Mouse (Mus musculus) forelimb bud, embryonic 11.5 days (tissue): Measurements from ENCODE around the gene Micu1.

Source experiments
- DNase-seq: peaks from one replicate; pipeline ENCODE4 v3.0.0-alpha.2; 2012; ENCODE audit warnings: low read depth, low spot score

The Micu1 gene

GRCm38 (mm10) chr10:59721555-59721954 is 19.3 kb downstream of the Micu1 start:
- no peak for DNase-seq

GRCm38 (mm10) chr10:59724634-59725033 is 22.4 kb downstream of the Micu1 start:
- DNase-seq = no peak

GRCm38 (mm10) chr10:59727251-59727650 is 25.0 kb downstream of the Micu1 start:
- DNase-seq = no peak

GRCm38 (mm10) chr10:59729261-59729660 is 27.0 kb downstream of the Micu1 start:
- DNase-seq = no peak

GRCm38 (mm10) chr10:59729842-59730241 is 27.6 kb downstream of the Micu1 start:
- DNase-seq = no peak

- no peak for DNase-seq
Observed at GRCm38 (mm10) chr10:59736027-59736598, 33.8 kb downstream of the Micu1 start.

- DNase-seq = no peak
Observed at GRCm38 (mm10) chr10:59741448-59741847, 39.2 kb downstream of the Micu1 start.

GRCm38 (mm10) chr10:59743397-59743796 is 41.1 kb downstream of the Micu1 start:
- DNase-seq = no peak

- DNase-seq = no peak
Observed at GRCm38 (mm10) chr10:59743969-59744368, 41.7 kb downstream of the Micu1 start.

- no peak for DNase-seq
Observed at GRCm38 (mm10) chr10:59747334-59747733, 45.1 kb downstream of the Micu1 start.

GRCm38 (mm10) chr10:59748699-59749200 is 46.5 kb downstream of the Micu1 start:
- DNase-seq = no peak

- DNase-seq = no peak
Observed at GRCm38 (mm10) chr10:59753538-59754069, 51.3 kb downstream of the Micu1 start.

GRCm38 (mm10) chr10:59754104-59754503 is 51.8 kb downstream of the Micu1 start:
- no peak for DNase-seq

GRCm38 (mm10) chr10:59754901-59755300 is 52.6 kb downstream of the Micu1 start:
- DNase-seq = no peak

- no peak for DNase-seq
Observed at GRCm38 (mm10) chr10:59755681-59756080, 53.4 kb downstream of the Micu1 start.

- no peak for DNase-seq
Observed at GRCm38 (mm10) chr10:59756090-59756489, 53.8 kb downstream of the Micu1 start.

- DNase-seq = peak; percentile 46
Observed at GRCm38 (mm10) chr10:59756570-59756969, 54.3 kb downstream of the Micu1 start.

GRCm38 (mm10) chr10:59764781-59765180 is 62.5 kb downstream of the Micu1 start:
- DNase-seq = no peak

- no peak for DNase-seq
Observed at GRCm38 (mm10) chr10:59768369-59769079, 66.2 kb downstream of the Micu1 start.

- DNase-seq = no peak
Observed at GRCm38 (mm10) chr10:59771375-59772048, 69.2 kb downstream of the Micu1 start.

- DNase-seq = no peak
Observed at GRCm38 (mm10) chr10:59772049-59772397, 69.7 kb downstream of the Micu1 start.

GRCm38 (mm10) chr10:59773441-59774140 is 71.3 kb downstream of the Micu1 start:
- no peak for DNase-seq
